Mouse (Mus musculus): ENCODE results near the gene Ccdc105. TPM values are rescaled to one million over a fixed set of nuclear protein-coding genes. Genes with fewer than 3 reads are reported as not detected.

Gene Ccdc105
- polyA plus RNA-seq, 1 experiment: not detected

GRCm38 (mm10) chr10:78727035-78727434, 25.8 kb downstream of the Ccdc105 start:
- H3K79me2 ChIP-seq (ENCODE audit: control insufficient read depth, insufficient read depth): no peaks in the 10 kb centered on the region
- no peak overlapping the region for H3K4me2 ChIP-seq (ENCODE audit: low read depth)
- H3K27me3 ChIP-seq (ENCODE audit: control insufficient read depth, insufficient read depth, insufficient read length): no peaks in the 10 kb centered on the region
- H3K4me3 ChIP-seq: no peak overlapping the region
- H3ac ChIP-seq (ENCODE audit: control insufficient read depth, insufficient read length): no peak overlapping the region
- TF ChIP-seq POLR2A (IDR thresholded peaks at IDR 0.05; ENCODE audit: insufficient read length, low read depth) (no peak), SRF (IDR thresholded peaks at IDR 0.05; ENCODE audit: control insufficient read depth, insufficient read length, low read depth) (no peak), MAX (IDR thresholded peaks at IDR 0.05; ENCODE audit: low read depth) (no peak), TCF3 (IDR thresholded peaks at IDR 0.05; ENCODE audit: insufficient read length, low read depth) (no peak), MYOG (IDR thresholded peaks at IDR 0.05; ENCODE audit: control insufficient read depth in 1 of 3, insufficient read depth in 1 of 3, insufficient read length in 2 of 3, low read depth in 2 of 3) (no peak)
- H3K36me3 ChIP-seq (ENCODE audit: control insufficient read depth, insufficient read depth): no peaks in the 10 kb centered on the region

GRCm38 (mm10) chr10:78723416-78723815, 29.4 kb downstream of the Ccdc105 start:
- TF ChIP-seq CEBPB (IDR thresholded peaks at IDR 0.05; ENCODE audit: insufficient read depth, poor library complexity, severe bottlenecking) (no peak), USF1 (IDR thresholded peaks at IDR 0.05; ENCODE audit: low read depth) (no peak), POLR2A (IDR thresholded peaks at IDR 0.05; ENCODE audit: insufficient read length, low read depth) (no peak), SRF (IDR thresholded peaks at IDR 0.05; ENCODE audit: control insufficient read depth, insufficient read length, low read depth) (no peak), MYOG (IDR thresholded peaks at IDR 0.05; ENCODE audit: control insufficient read depth in 1 of 3, insufficient read depth in 1 of 3, insufficient read length in 2 of 3, low read depth in 2 of 3) (no peak), TCF12 (IDR thresholded peaks at IDR 0.05; ENCODE audit: insufficient read depth, poor library complexity, severe bottlenecking) (no peak), POLR2AphosphoS2 (IDR thresholded peaks at IDR 0.05; ENCODE audit: insufficient read length, low read depth) (no peak), REST (IDR thresholded peaks at IDR 0.05; ENCODE audit: insufficient read depth, insufficient read length) (no peak), MYOD1 (IDR thresholded peaks at IDR 0.05; ENCODE audit: control insufficient read depth in 1 of 3, insufficient read length in 2 of 3, low read depth in 2 of 3) (no peak), E2F4 (IDR thresholded peaks at IDR 0.05; ENCODE audit: insufficient read depth) (no peak), MAX (IDR thresholded peaks at IDR 0.05; ENCODE audit: low read depth) (no peak), TCF3 (IDR thresholded peaks at IDR 0.05; ENCODE audit: insufficient read length, low read depth) (no peak)
- Histone ChIP-seq H3ac (ENCODE audit: control insufficient read depth, insufficient read length) (no peak overlapping the region), H3K4me3 (no peak overlapping the region), H3K79me2 (ENCODE audit: control insufficient read depth, insufficient read depth) (no peaks in the 10 kb centered on the region), H3K36me3 (ENCODE audit: control insufficient read depth, insufficient read depth) (no peaks in the 10 kb centered on the region), H3K27me3 (ENCODE audit: control insufficient read depth, insufficient read depth, insufficient read length) (no peaks in the 10 kb centered on the region), H3K4me2 (ENCODE audit: low read depth) (no peak overlapping the region)

GRCm38 (mm10) chr10:78722654-78723053, 30.2 kb downstream of the Ccdc105 start:
- H3K4me3 ChIP-seq: no peak overlapping the region
- TF ChIP-seq CEBPB (IDR thresholded peaks at IDR 0.05; ENCODE audit: insufficient read depth, poor library complexity, severe bottlenecking): no peak
- TF ChIP-seq REST (IDR thresholded peaks at IDR 0.05; ENCODE audit: insufficient read depth, insufficient read length): no peak
- no peak for TF ChIP-seq MYOG (IDR thresholded peaks at IDR 0.05; ENCODE audit: control insufficient read depth in 1 of 3, insufficient read depth in 1 of 3, insufficient read length in 2 of 3, low read depth in 2 of 3)
- TF ChIP-seq SRF (IDR thresholded peaks at IDR 0.05; ENCODE audit: control insufficient read depth, insufficient read length, low read depth): no peak
- TF ChIP-seq MAX (IDR thresholded peaks at IDR 0.05; ENCODE audit: low read depth): no peak
- TF ChIP-seq TCF12 (IDR thresholded peaks at IDR 0.05; ENCODE audit: insufficient read depth, poor library complexity, severe bottlenecking): no peak
- no peak for TF ChIP-seq POLR2AphosphoS2 (IDR thresholded peaks at IDR 0.05; ENCODE audit: insufficient read length, low read depth)
- no peak for TF ChIP-seq POLR2A (IDR thresholded peaks at IDR 0.05; ENCODE audit: insufficient read length, low read depth)
- TF ChIP-seq USF1 (IDR thresholded peaks at IDR 0.05; ENCODE audit: low read depth): no peak
- no peak for TF ChIP-seq E2F4 (IDR thresholded peaks at IDR 0.05; ENCODE audit: insufficient read depth)
- TF ChIP-seq TCF3 (IDR thresholded peaks at IDR 0.05; ENCODE audit: insufficient read length, low read depth): no peak
- TF ChIP-seq MYOD1 (IDR thresholded peaks at IDR 0.05; ENCODE audit: control insufficient read depth in 1 of 3, insufficient read length in 2 of 3, low read depth in 2 of 3): no peak
- H3K36me3 ChIP-seq (ENCODE audit: control insufficient read depth, insufficient read depth): no peaks in the 10 kb centered on the region
- no peak overlapping the region for H3ac ChIP-seq (ENCODE audit: control insufficient read depth, insufficient read length)
- H3K79me2 ChIP-seq (ENCODE audit: control insufficient read depth, insufficient read depth): no peaks in the 10 kb centered on the region
- H3K4me2 ChIP-seq (ENCODE audit: low read depth): no peak overlapping the region
- no peaks in the 10 kb centered on the region for H3K27me3 ChIP-seq (ENCODE audit: control insufficient read depth, insufficient read depth, insufficient read length)

GRCm38 (mm10) chr10:78722036-78722435, 30.8 kb downstream of the Ccdc105 start:
- no peaks in the 10 kb centered on the region for H3K27me3 ChIP-seq (ENCODE audit: control insufficient read depth, insufficient read depth, insufficient read length)
- H3ac ChIP-seq (ENCODE audit: control insufficient read depth, insufficient read length): no peak overlapping the region
- H3K36me3 ChIP-seq (ENCODE audit: control insufficient read depth, insufficient read depth): no peaks in the 10 kb centered on the region
- no peak overlapping the region for H3K4me3 ChIP-seq
- H3K4me2 ChIP-seq (ENCODE audit: low read depth): no peak overlapping the region
- TF ChIP-seq MYOD1 (IDR thresholded peaks at IDR 0.05; ENCODE audit: control insufficient read depth in 1 of 3, insufficient read length in 2 of 3, low read depth in 2 of 3): no peak
- no peak for TF ChIP-seq USF1 (IDR thresholded peaks at IDR 0.05; ENCODE audit: low read depth)
- no peak for TF ChIP-seq MAX (IDR thresholded peaks at IDR 0.05; ENCODE audit: low read depth)
- no peak for TF ChIP-seq MYOG (IDR thresholded peaks at IDR 0.05; ENCODE audit: control insufficient read depth in 1 of 3, insufficient read depth in 1 of 3, insufficient read length in 2 of 3, low read depth in 2 of 3)
- no peak for TF ChIP-seq TCF12 (IDR thresholded peaks at IDR 0.05; ENCODE audit: insufficient read depth, poor library complexity, severe bottlenecking)
- TF ChIP-seq E2F4 (IDR thresholded peaks at IDR 0.05; ENCODE audit: insufficient read depth): no peak
- TF ChIP-seq CEBPB (IDR thresholded peaks at IDR 0.05; ENCODE audit: insufficient read depth, poor library complexity, severe bottlenecking): no peak
- TF ChIP-seq POLR2A (IDR thresholded peaks at IDR 0.05; ENCODE audit: insufficient read length, low read depth): no peak
- TF ChIP-seq REST (IDR thresholded peaks at IDR 0.05; ENCODE audit: insufficient read depth, insufficient read length): no peak
- TF ChIP-seq SRF (IDR thresholded peaks at IDR 0.05; ENCODE audit: control insufficient read depth, insufficient read length, low read depth): no peak
- TF ChIP-seq POLR2AphosphoS2 (IDR thresholded peaks at IDR 0.05; ENCODE audit: insufficient read length, low read depth): no peak
- TF ChIP-seq TCF3 (IDR thresholded peaks at IDR 0.05; ENCODE audit: insufficient read length, low read depth): no peak
- no peaks in the 10 kb centered on the region for H3K79me2 ChIP-seq (ENCODE audit: control insufficient read depth, insufficient read depth)

- H3ac ChIP-seq (ENCODE audit: control insufficient read depth, insufficient read length): no peak within 1 kb of the TSS
- no peak within 1 kb of the TSS for H3K4me3 ChIP-seq
- H3K4me2 ChIP-seq (ENCODE audit: low read depth): no peak within 1 kb of the TSS
- no peaks in the 10 kb centered on the region for H3K79me2 ChIP-seq (ENCODE audit: control insufficient read depth, insufficient read depth)
- H3K36me3 ChIP-seq (ENCODE audit: control insufficient read depth, insufficient read depth): no peaks in the 10 kb centered on the region
- H3K27me3 ChIP-seq (ENCODE audit: control insufficient read depth, insufficient read depth, insufficient read length): no peaks in the 10 kb centered on the region
- TF ChIP-seq SRF (IDR thresholded peaks at IDR 0.05; ENCODE audit: control insufficient read depth, insufficient read length, low read depth) (no peak), TCF3 (IDR thresholded peaks at IDR 0.05; ENCODE audit: insufficient read length, low read depth) (no peak), MYOG (IDR thresholded peaks at IDR 0.05; ENCODE audit: control insufficient read depth in 1 of 3, insufficient read depth in 1 of 3, insufficient read length in 2 of 3, low read depth in 2 of 3) (no peak), POLR2AphosphoS2 (IDR thresholded peaks at IDR 0.05; ENCODE audit: insufficient read length, low read depth) (no peak), MYOD1 (IDR thresholded peaks at IDR 0.05; ENCODE audit: control insufficient read depth in 1 of 3, insufficient read length in 2 of 3, low read depth in 2 of 3) (no peak), E2F4 (IDR thresholded peaks at IDR 0.05; ENCODE audit: insufficient read depth) (no peak), CEBPB (IDR thresholded peaks at IDR 0.05; ENCODE audit: insufficient read depth, poor library complexity, severe bottlenecking) (no peak), REST (IDR thresholded peaks at IDR 0.05; ENCODE audit: insufficient read depth, insufficient read length) (no peak), POLR2A (IDR thresholded peaks at IDR 0.05; ENCODE audit: insufficient read length, low read depth) (no peak), MAX (IDR thresholded peaks at IDR 0.05; ENCODE audit: low read depth) (no peak), USF1 (IDR thresholded peaks at IDR 0.05; ENCODE audit: low read depth) (no peak), TCF12 (IDR thresholded peaks at IDR 0.05; ENCODE audit: insufficient read depth, poor library complexity, severe bottlenecking) (no peak)
Measured at GRCm38 (mm10) chr10:78718056-78718455, 34.8 kb downstream of the Ccdc105 start, which contains the start of gene Casp14. Gene Casp14 (minus strand): TSS chr10:78718294.

Data from myocyte (in vitro differentiated cells).